Mouse (Mus musculus) monocyte, adult 2 months (primary cell): Measurements from ENCODE around the gene Mios.

ENCODE experiments used
- DNase-seq, 2 experiments: peaks; one replicate each; pipeline ENCODE4 v3.0.0; 2022; ENCODE audit warnings: low spot score in 2 of 2, low read depth in 1 of 2

The Mios gene

DNA sequence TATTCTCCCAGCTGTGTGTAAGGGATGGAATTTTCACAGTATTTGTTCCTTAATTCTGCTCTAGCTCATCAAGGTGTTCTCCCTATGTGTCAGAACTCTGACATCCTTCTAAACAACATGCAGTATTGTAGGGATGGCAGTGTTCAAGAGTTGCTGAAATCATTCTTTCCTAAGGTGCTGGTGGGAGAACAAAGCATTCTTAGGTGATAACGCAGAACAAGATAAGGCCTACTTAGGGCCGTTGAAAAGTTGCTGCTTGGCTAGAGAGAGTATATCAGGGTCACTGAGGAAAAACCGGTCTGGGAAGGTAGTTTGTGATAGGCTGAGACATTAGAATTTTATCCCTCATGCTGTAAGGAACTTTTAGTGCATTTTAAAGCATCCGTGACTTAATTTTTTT, 67.4 kb downstream of the Mios start:
- no peak for DNase-seq

GRCm38 (mm10) chr6:8278426-8279002, 69.5 kb downstream of the Mios start:
- no peak for DNase-seq

- no peak for DNase-seq
Observed at GRCm38 (mm10) chr6:8283255-8283654, 74.2 kb downstream of the Mios start.

- DNase-seq: no peak
Observed at GRCm38 (mm10) chr6:8285401-8285960, 76.5 kb downstream of the Mios start.
